Mouse (Mus musculus) hematopoietic stem cell, adult 5-6 weeks (primary cell): Measurements from ENCODE around the gene Aff3. TPM values are rescaled to one million over a fixed set of nuclear protein-coding genes. Genes with fewer than 3 reads are reported as not detected.

Experiments
- total RNA-seq: library from RNA; stranded (forward); fragments of 172-1452, 232-1000 nt; gene quantifications from 2 replicates; pipeline ENCODE4 v1.2.3, GENCODE M21; 2017

The Aff3 gene
- total RNA-seq, 1 experiment from 2014 or later = 132 TPM

Other genes with a start within 250 kb of the Aff3 start
- gene Lonrf2, start 171.8 kb upstream of the Aff3 start, total RNA-seq = 0.19 and 1.0 TPM in 2 replicates
- 1.6 and 2.4 TPM in 2 replicates for gene Chst10, start 233.2 kb upstream of the Aff3 start, total RNA-seq